Mouse (Mus musculus) monocyte, adult 5-6 weeks (primary cell): ENCODE data around the gene Lsmem1. TPM values are rescaled to one million over a fixed set of nuclear protein-coding genes. Genes with fewer than 3 reads are reported as not detected.
A peak's percentile ranks its signal among the peaks of the same experiment; 100 is the strongest.
"Not testable (repeated sequence)": the region's sequence is repeated elsewhere in the genome, so short reads cannot be mapped to it uniquely, and the experiment has no call there.

Experiments used
- ATAC-seq: fragments of 153-309, 156-312 bp; replicated peaks from 2 replicates; pipeline ENCODE4 v1.8.0; 2017; ENCODE audit warnings: mild to moderate bottlenecking; ENCODE audit not compliant: low TSS enrichment, insufficient number of reproducible peaks, severe bottlenecking, poor library complexity, low FRiP score
- total RNA-seq: library from RNA; stranded (forward); fragments of 200-1000, 200-491, 200-594 nt; gene quantifications from 3 replicates; pipeline ENCODE4 v1.2.3, GENCODE M21; 2017

Lsmem1 gene
- total RNA-seq, 1 experiment from 2014 or later = 0.29 TPM

- no peak for ATAC-seq
Observed at GRCm38 (mm10) chr12:40218430-40218945, 19.2 kb upstream of the Lsmem1 start.

DNA sequence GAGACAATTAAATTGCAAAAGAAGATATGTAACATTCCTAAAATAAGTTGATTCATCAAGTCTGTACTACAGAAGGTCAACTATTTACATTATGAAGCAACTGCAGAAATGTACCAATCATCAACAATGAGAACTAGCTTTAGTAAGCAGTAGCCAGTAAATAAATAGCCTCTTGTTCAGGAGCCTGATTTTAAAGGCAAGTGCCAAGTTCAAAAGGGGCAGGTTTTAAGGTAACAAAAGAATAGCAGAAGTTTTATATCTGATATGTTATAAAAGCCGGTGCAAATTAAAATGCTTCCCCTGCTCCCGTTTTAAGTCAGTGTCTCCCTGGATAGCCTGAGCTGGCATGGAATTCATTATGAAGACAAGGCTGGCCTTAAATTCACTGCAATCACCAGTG lies 18.5 kb upstream of the Lsmem1 start:
- no peak for ATAC-seq

DNA sequence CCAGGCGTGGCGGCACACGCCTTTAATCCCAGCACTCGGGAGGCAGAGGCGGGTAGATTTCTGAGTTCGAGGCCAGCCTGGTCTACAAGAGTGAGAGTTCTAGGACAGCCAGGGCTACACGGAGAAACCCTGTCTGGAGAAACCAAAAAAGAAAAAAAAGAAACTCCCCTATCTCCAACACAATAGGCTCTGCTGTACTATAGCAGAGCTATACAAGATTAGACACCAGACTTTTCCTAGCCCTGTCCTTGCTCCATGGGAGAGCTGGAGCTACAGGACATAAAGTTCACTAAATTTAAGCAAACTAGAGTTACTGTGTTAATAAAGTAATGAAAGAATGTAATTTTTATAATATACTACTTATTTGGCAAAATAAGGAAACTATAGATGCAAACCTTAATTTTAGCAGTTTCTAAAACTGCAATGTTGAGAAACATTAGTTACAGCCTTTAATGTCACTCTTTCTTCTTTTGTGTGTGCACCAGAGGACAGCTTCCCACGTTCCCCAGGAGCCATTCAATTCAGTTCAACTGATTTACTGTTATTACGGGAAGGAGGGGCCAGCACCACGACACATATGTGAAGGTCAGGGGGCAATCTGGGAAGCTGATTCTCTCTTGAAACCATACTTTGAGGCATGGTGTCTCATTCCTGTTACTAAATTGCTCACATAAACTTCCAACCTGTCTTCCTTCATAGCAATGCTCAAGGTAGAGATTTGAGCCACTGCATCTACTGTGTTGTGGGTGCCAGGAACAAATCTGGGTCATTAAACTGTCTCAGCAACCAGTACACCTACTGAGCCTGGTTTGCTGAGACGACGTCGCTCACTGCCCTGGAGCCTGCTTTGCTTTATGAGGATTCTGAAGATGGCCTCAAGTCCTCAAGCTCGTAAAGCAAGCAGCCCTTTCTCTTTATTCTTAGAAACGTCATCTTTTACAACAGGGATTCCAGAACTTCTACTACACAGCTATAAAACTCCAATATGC lies 15.9 kb upstream of the Lsmem1 start:
- no peak for ATAC-seq

DNA sequence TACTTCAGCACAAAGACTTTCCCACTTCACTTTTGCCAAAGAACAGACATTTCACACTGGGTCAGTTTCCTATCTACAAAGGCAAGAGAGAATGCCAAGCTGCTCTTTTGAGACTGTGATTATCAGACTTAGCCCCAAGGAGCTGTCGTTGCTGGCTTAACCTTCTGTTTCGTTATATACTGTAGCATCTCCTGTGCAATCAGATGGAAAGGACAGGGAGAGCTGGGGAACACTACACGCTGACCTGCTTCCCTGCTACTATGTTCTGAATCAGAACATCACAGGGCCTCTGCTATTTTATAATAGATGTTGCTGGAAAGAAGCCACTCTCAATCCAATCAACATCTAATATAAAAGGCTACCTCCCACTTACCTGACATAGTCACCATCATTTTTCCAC lies 9.8 kb upstream of the Lsmem1 start:
- ATAC-seq = no peak

GRCm38 (mm10) chr12:40207909-40208308 lies 8.6 kb upstream of the Lsmem1 start:
- no peak for ATAC-seq

DNA sequence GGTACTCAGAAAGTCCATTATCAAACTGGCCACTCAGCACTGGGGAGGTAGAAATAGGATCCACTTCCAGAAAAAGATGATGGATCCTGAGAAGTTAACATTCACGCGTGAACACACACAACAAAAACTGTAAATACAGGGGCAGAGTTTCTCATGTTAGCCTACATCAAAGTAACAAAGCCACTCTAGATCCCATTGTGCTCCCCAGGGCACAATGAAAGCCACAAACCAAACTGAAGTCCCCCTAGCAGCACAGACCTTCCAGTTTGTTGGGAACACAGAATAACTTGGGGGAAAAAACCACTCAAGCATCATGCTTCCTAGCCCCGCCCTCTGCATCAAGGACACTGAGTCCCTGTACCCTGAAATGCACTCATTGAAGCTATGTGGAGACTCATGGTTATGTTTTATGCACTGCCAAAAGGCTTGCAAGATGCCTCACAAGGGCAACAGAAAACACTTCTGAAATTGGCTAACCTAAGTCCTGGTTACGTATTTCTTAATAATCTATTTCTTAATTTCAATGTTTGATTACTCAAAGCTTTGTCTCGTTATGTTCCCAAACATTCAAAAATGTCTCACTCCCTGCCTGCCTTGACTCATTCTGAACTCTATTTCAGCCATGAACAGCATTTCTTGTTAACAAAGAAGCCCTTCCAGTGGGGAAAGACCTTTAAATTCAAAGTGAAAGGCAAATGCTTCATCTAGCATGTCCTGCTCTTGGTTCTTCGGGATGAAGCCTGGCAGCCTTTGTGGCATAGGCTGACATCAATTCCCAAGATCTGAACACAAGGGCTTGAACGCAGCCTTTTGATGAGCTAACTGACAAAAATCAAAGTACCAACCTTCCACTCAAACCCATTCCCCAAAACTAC lies 3.1 kb upstream of the Lsmem1 start:
- no peak for ATAC-seq

GRCm38 (mm10) chr12:40200484-40201235 lies 1.4 kb upstream of the Lsmem1 start:
- no peak for ATAC-seq

- ATAC-seq = peak; percentile 61
Observed at GRCm38 (mm10) chr12:40199795-40200402, 609 bp upstream of the Lsmem1 start.

DNA sequence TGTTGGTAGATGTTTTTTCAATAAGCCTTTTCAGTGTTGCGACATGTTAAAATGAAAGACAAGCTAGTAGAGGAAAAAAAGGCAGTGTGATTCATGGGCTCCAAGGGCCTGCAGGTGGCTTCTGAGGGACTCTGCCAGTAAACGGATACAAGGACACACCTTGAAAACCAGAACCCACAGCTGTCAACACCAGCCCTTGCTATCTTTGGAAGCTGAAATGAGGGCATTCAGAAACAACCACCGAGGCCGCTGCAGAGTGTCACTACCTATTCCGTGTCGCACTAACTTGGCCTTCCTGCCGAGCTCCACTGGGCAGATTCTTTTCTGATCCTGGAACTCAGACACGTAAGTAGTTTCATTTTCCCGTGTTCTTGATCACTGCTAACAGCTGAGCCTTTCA lies 863 bp downstream of the Lsmem1 start:
- no peak for ATAC-seq

- no peak for ATAC-seq
Observed at GRCm38 (mm10) chr12:40198019-40198418, 1.3 kb downstream of the Lsmem1 start.

DNA sequence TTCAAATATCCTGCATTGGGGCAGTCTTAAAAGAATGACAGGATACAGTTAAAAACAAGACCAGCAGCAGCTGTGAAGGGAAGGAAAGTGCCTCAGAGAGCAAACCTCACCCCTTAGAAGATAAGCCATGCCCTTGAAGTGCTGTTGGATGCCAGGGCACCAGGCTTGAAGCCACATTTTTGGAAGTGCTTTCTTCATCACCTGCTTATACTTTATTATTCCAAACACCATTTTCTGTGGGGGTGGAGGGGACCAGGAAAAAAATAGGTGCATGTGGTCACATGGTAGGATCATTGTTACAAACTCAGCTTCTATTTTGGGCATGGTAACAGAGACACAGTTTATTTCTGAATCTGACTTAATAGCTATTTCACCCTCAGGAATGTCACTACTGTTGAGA lies 1.8 kb downstream of the Lsmem1 start:
- no peak for ATAC-seq

DNA sequence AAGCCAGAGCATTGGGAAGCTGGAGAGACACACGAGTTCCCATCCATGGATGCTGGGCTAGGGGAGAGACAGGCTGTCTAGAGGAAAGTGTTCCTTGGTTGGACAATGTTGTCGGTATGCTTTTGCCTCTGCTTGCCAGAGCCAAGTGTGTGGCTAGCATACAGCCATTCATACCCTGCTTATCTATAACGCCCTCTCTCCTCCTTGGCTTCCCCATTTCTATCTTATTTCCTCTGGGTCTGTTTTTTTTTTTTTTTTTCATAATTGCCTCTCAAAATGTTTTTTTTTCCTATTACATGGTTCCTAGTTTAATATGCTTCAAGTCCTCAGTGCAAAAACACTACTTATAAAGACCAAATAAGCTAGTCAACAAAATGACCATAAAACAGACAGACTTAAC lies 13.8 kb downstream of the Lsmem1 start:
- ATAC-seq = no peak

DNA sequence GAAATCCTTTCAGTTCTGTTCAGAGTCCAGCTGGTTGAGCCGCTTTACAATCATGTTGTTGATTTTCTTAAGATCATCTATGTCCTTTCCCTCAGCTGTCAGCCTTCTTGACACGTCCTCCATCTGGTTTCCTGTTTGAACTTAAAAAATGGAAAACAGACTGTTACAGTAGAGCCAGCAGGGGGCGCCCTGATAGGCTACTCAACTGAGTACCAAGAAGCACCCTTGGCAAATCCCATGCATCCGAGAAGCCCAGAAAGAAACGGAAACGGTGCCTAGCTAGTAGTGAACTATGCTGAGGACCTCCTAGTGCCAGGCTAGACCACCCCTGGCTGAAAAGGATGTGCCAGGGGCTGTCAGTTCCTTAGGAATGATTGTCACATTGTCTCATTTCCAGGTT lies 22.2 kb downstream of the Lsmem1 start:
- no peak for ATAC-seq

DNA sequence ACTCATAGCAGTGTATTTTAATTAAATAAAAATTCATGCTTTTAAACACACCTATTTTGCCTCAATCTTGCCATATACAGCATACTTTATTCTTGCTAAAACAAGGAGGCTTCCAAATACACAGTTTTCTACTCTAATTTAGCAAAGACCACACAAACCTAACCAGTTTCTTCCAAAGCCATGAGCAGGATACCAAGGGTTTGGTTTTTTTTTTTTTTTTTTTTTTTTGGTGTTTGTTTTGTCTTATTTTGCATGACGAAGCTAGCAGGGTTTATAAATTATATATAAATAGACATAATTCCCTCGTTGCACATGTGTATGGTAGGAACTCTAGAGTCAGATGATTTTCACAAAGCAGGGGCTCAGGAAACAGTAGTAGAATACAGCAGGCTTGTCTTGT lies 23.1 kb downstream of the Lsmem1 start:
- no peak for ATAC-seq

- not testable (repeated sequence) for ATAC-seq
Observed at GRCm38 (mm10) chr12:40175171-40175570, 24.1 kb downstream of the Lsmem1 start.

- no peak for ATAC-seq
Observed at GRCm38 (mm10) chr12:40171637-40172036, 27.7 kb downstream of the Lsmem1 start.

GRCm38 (mm10) chr12:40169675-40170074 lies 29.6 kb downstream of the Lsmem1 start:
- no peak for ATAC-seq

DNA sequence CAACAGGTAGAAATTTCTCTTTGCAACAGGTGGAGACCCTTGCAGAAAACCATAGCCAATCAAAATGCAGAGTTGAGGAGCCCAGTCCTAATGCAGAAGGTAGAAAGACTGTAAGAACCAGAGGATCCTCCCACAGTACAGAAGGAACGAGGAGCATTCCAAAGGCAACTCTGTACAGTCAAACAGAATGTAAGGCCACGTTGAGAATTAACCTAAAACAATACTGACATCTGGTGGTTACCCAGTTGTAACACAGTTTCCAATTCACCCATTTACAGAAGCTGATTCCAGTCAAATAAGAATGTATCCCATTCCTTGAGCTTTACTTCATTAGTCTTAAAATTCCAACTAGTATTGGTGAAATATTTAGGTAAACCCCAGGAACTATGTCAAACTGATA lies 34.7 kb downstream of the Lsmem1 start:
- ATAC-seq = 0 out of 2 replicates have a peak, but pooled peaks have one; percentile 31
